Mouse (Mus musculus) telencephalon, adult 2 months (tissue): ENCODE measurements around the gene Alkbh6.

Experiments used
- DNase-seq: peaks from one replicate; pipeline ENCODE4 v3.0.0-alpha.2; 2011; ENCODE audit warnings: low read depth, low spot score

Alkbh6 gene

GRCm38 (mm10) chr7:30295103-30295502, 13.4 kb upstream of the Alkbh6 start:
- DNase-seq, result peak; percentile 36

DNA sequence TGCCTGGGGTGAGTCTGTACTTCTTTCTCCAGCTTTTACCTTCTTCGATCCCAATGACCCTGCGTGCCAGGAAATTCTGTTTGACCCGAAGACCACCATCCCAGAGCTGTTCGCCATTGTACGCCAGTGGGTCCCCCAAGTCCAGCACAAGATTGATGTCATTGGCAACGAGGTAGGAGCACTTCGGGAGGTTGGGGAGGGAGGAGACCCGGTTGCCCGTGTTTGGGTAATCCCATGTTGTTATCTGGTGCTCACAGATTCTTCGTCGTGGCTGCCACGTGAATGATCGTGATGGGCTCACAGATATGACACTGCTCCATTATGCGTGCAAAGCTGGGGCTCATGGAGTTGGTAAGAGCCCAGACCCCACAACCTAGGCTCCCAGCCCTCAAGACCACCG, 11.7 kb upstream of the Alkbh6 start:
- DNase-seq, result no peak

- no peak for DNase-seq
Measured at GRCm38 (mm10) chr7:30297266-30297665, 11.3 kb upstream of the Alkbh6 start.

GRCm38 (mm10) chr7:30300914-30301313, 7.6 kb upstream of the Alkbh6 start:
- no peak for DNase-seq

DNA sequence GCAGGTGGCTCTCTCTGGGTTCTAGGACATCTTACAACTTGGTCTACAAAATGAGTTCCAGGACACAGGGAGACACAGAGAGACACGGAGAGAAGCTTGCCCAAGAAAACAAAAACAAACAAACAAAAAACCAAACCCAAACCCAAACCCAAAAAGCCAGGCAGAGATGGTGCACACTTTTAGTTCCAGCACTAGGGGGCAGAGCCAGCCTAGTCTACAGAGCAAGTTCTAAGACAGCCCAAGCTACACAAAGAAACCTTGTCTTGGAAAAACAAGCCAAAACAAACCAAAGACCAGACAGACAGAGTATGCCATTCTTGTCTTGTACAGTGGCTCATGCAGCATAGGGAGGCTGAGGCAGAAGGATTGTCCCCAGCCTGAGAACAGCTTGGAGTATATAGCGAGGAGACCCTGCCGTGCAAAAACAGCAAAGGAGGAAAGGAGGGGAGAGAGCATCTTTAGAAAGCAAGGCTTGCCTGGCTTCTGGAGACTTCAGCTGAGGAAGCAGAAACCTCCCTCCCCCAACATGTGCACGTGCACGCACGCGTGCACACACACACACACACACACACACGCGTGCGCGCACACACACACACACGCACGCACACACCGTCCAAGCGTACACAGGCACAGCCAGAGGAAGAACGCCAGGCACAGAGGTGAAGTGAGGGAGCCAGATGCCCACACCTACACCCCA, 2.3 kb upstream of the Alkbh6 start:
- DNase-seq, result no peak

- no peak for DNase-seq
Measured at GRCm38 (mm10) chr7:30309395-30310129, 1.0 kb downstream of the Alkbh6 start.

DNA sequence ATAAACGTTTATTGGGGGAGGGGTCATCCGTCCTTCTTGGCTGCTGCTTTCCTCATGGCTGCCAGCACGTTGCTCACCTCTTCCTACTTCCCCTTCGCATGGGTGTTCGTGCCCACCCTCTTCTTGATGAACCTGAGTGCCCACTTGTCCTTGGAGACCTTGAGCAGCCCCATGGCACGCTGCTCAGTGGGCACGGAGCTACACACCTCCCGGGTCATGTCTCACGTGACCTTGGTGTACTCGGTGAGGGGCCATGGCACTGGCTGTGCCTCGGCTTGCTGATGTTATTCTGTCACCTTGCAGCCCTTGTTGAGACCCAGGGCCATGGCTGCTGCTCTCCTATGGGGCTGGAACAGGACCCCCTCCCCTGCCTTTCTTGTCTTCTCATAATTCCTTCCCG, 1.6 kb downstream of the Alkbh6 start:
- no peak for DNase-seq

DNA sequence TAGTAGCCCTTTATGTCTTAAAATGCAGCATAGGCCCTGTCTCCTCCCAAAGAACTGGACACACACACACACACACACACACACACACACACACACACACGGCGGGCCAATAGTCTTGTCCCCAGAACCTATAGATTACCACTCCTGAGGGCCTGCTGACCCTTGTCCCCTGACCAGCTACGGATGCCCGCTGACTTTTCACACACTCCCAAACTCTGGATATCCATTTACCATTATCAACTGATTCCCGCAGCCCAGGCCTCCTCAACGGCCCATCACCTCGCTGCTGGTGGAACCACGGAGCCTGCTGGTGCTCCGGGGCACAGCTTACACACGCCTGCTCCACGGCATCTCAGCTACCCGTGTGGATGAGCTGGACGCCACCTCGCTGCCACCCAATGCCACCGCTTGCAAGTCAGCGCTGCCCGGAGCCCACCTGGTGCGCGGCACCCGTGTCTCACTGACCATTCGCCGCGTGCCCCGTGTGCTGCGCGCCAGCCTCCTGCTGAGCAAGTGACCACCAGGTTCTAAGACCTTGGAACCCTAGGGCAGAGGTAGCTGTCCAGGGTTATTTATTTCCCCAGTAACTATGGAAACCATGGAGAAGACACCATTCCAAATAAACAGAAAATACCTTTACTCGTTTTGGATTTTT, 5.3 kb downstream of the Alkbh6 start:
- DNase-seq, result no peak

- no peak for DNase-seq
Measured at GRCm38 (mm10) chr7:30314721-30315155, 6.2 kb downstream of the Alkbh6 start, which contains the start of gene Syne4. TSS of gene Syne4 (plus strand) at chr7:30314807.

GRCm38 (mm10) chr7:30315559-30316529, 7.3 kb downstream of the Alkbh6 start:
- DNase-seq, result no peak

- DNase-seq, result no peak
Measured at GRCm38 (mm10) chr7:30318142-30318541, 9.6 kb downstream of the Alkbh6 start.

DNA sequence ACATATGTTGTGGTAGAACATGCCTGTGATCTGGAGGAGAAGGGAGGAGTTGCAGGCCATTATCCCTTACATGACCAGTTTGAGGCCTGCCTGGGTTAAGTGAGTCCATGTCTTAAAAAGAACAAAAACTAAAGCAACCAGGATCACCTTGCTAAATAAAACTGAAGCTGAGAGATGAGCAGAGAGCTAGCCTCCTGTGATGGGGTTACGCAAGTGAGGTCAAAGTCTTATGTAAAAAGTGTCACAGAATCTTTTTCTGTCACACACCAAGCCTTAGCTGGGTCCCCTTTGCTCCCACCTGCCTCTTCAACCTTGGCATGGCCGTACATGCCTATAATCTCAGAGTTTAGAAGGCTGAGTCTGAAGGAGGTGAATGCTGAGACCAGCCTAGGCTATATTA, 12.4 kb downstream of the Alkbh6 start:
- DNase-seq, result no peak

DNA sequence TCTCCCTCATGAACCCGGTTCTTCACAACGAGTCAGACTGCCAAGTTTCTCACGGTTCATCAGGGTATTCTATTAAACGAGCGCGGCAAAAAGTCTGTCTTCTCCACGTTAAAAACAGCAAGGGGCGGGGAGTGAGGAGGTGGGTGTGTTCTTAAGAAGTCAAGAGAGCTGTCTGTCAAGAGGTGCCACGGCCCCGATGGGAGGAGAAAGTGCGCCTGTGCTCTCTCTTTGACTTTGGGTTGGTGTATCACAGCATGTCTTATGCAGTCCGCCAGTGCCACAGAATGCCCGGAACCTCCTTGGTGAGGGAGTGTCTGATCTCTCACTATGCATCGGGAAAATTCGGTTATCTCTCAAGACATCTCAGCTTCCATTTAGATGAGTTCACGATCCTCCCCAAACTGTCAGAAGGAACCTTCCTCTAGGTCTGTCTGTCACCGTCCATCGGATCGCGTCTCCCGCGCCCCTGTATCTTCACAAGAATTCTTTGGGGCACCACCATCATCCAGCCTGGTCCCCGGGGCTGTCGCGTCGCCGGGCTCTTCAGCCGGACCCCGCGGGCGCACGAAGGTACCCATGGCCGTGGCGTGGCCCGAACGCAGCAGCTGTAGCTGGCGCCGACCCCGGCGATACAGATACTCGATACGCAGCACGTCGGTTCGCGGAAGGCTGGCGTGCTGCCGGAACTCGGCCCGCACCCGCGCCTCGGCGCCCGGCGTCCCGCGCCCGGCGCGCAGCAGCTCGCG, 13.2 kb downstream of the Alkbh6 start, which contains the start of gene E130208F15Rik:
TSS of gene E130208F15Rik (plus strand) at position 202 of the 746 bp plus-strand sequence.
- peak; percentile 79 for DNase-seq

GRCm38 (mm10) chr7:30322285-30322667, 13.8 kb downstream of the Alkbh6 start:
- DNase-seq, result peak; percentile 96

- DNase-seq, result no peak
Measured at GRCm38 (mm10) chr7:30322865-30323264, 14.3 kb downstream of the Alkbh6 start.

DNA sequence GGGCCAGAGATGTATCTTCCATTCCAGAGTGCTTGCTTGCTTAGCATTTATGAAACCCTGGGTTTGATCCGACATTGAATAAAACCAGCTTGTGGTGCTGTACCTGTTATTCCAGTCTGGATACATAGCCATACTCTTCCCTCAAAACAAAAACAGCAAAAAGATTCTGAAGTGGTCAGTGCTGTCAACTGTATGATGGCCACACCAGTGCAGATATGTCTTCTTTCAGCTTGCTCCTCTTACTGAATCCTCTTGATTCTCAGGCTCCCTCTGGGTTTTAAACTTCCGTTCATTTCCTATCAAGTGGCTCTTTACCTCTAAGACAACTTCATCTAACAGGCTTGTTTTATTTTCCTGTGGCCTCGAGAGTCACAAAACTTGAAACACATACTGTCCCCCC, 15.3 kb downstream of the Alkbh6 start, which contains the start of gene Sdhaf1:
TSS of gene Sdhaf1 (minus strand) at position 101 of the 400 bp plus-strand sequence.
- no peak for DNase-seq

DNA sequence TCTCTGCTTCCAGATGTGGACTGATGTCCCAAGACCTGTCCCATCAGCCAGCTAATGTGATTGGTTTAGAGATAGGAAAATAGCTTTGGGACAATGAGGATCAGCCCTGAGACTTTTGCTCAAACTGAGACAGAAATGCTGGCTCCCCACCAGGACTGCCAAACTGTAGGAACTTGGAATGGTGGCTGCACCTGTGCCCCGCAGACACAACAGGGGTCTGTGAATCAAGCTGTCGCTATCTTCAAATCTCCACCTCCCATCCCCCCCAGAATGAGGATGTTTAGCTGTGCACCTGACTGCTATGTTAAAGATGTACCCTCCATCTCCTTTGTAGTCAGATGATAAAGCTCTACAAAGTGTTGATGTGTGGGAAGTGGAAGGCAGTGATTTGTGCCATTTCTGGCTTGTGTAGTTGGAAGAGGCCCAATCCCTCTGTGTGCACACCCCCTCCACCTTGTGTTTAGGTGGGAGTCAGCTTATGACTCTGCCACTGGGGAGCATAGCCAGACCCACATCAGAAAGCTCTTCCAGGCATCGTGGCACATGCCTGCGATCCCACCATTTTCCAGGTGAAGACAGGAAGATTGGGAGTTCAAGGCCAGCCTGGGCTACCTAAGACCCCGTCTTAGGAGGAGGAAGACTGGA, 15.9 kb downstream of the Alkbh6 start:
- DNase-seq, result peak; percentile 79

DNA sequence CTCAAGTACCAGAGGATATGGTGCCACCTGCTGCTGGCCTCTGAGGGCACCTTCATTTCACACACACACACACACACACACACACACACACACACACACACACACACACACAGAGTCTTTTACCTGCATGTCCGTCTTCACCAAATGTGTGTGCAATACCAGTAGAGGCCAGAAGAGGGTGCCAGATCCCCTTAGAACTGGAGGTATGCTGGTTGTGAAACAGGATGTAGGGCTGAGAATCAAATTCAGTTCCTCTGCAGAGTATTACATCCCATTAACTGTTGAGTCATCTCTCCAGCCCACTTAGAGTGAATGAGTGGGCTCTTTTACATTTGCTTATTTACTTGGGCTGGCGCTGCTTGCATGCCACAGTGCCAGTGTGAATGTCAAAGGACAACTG, 16.8 kb downstream of the Alkbh6 start:
- no peak for DNase-seq

DNA sequence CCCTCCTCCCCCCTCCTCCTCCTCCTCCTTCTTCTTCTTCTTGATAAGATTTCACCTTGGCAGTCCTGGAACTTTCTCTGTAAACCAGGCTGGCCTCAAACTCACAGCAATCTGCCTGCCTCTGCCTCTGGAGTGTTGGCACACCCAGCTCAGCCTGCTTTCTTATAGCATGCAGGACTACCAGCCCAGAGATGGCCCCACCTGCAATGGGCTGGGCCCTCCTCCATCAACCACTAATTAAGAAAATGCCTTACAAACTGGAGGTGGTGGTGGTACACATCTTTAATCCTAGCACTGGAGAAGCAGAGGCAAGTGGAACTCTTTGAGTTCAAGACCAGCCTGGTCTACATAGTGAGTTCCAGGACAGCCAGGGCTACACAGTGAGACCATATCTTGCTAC, 17.9 kb downstream of the Alkbh6 start:
- no peak for DNase-seq

GRCm38 (mm10) chr7:30327140-30327539, 18.6 kb downstream of the Alkbh6 start:
- DNase-seq, result no peak
